Mouse (Mus musculus): ENCODE results near the gene Edem3. TPM values are rescaled to one million over a fixed set of nuclear protein-coding genes. Genes with fewer than 3 reads are reported as not detected.
"Not testable (repeated sequence)": the region's sequence is repeated elsewhere in the genome, so short reads cannot be mapped to it uniquely, and the experiment has no call there.

Edem3 gene
- total RNA-seq, 2 experiments from 2014 or later, result 17.8 to 21.3 TPM

DNA sequence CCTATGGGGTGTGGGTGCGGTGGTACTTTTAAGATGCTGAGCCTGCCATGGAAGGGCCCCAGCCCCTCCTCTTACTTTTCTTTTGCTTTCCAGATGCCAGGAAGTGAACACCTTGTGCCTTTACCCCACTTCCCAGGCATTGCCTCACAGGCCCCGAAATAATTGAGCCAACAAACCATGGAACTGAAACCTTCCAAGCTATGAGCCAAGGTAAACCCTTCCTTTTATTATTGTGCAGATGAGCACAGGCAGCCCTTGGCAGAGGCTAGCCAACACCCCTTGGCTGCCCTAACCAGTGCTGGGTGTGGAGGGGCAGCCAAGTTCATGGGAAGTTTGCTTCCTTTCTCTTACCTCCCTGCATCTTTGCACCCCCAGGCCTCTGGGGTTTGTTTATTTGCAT, 18.0 kb upstream of the Edem3 start:
- intact Hi-C loops (cut with DNase I), result no loop called here
- DNase-seq, result no peak

DNA sequence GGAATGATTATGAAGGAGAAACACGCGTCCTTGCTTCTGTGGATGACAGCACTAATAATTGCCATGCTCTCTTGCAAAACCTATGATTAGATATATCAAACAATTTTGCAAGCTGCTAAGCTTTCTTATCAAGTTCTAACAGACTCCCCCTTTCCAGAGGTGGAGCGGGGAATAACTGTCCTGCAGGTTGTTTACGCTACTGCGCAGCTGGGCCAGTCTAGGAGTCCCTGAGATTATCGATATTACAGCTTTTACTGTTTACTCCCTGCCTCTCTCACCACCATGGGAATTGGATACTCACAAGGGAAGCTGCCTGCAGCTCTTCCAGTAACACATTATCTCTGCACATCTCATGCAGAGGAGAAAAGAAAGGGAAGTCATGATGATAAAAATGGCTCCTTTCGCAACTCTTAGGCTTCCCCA, 14.0 kb upstream of the Edem3 start:
- DNase-seq, result no peak
- intact Hi-C loops (cut with DNase I), result no loop called here

DNA sequence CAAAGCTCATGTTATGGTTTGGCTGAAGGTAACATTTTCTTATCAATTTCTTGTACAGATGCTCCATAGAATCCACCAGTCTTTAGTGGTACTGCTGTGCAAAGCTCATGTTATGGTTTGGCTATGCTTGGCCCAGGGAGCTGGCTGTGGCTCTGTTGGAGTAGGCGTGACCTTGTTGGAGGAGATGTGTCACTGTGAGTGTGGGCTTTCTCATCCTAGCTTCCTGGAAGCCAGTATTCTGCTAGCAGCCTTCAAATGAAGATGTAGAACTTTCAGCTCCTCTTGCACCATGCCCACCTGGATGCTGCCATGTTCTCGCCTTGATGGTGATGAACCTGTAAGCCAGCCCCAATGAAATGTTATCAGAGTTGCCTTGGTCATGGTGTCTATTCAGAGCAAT, 5.3 kb upstream of the Edem3 start:
- intact Hi-C loops (cut with DNase I); DNase-seq: not testable (repeated sequence)

DNA sequence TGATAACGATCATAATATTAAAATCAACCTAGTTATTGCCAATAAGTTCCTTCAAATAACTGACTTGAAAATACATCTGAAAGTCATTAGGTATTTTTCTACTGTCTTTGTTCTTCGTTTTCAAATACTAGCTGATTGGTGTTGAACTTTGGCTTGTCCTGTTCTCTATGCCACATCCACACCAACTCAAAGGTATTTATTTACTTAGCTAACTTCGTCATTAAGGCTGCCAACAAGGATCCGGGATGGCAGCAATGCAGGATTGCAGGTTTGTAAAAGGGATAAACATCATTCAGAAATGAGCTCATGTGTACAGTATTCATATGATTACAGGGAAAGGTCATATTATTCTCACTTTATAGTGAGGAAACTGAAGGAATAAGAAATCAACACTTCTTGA, 2.2 kb upstream of the Edem3 start:
- intact Hi-C loops (cut with DNase I), result no loop called here
- DNase-seq, result no peak

DNA sequence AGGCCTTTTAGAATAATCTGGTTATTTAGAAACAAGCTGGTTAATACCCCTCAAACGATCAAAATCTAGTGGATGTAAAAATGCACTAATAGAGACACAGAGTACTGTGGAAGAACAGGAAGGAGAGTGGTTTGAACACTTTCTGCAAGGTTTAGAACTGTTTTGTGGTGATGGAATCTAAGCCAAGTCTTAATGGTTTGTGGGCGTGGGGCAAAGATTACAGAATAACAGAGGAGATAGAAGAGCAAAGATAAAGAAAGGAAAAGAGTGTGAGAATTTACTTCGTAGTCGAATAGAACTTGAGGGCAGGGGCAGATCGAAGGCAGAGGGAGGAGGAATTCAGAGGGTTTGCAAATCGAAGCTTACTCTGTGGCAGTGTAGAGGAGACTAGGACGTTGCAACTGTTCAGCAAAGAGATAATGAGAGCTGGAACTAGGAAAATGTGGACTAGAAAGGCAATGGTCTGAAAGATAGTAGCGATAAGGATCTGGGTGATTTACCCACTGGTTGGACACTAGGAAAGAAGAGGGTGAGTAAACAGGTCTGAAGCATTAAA, 1.7 kb upstream of the Edem3 start:
- intact Hi-C loops (cut with DNase I), result no loop called here
- no peak for DNase-seq

DNA sequence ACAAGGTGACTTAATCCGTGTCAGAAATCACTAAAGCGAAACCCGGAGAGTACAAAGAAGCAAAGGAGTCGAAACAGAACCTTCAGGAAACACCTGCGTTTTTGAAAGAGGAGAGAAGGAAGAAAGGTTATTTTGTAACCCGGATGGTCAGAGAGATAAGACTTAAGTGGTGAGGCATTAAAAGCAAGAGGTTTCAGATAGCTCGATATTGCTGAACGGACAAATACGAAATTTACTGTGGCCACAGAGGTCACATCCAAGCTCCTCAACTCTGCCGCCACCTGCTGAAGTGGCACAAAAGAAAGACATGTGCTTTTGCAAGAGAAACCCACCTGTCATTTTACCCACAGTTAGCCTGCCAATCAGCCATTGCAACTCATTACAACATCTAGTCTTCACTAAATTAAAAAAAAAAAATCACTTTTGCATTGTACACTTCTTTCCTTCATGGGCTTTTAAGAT, 1.1 kb upstream of the Edem3 start:
- no peak for DNase-seq
- intact Hi-C loops (cut with DNase I), result no loop called here

DNA sequence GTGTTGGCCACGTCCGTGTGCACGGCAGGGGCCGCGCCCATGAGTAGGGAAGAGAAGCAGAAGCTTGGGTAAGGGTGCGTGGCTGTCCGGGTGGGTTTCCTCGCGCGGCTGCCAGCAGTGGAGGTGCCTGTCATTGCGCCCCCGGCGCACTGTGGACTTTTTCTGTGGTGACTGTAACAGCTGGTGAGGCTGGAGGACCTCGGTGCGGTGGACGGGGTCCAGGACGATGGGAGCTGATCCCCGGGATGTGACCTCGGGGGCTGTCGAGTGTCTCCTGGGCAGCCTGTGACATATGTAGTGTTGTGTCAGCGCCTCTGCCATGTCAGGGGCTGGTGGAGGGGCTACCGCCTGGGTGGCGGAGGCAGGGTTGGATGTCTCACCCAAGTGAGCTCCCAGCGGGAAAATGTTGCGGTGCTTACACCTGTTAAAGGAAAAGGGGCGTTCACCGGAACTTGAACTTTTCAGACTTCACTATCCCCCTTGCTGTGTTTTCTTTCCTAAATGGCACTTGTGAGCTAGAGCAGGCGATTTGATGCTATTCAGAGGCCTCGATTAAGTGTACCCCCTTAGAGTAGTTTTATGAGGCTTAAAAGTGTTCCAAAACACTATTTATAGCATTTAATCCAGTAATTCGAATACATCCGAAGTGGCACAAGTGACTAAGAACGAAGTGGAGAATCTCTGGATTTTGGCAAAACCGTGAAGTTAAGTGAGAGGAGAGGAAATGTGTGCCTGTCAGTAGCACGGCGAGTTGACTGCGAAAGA, 671 bp downstream of the Edem3 start:
- intact Hi-C loops (cut with DNase I), result no loop called here
- DNase-seq, result no peak

DNA sequence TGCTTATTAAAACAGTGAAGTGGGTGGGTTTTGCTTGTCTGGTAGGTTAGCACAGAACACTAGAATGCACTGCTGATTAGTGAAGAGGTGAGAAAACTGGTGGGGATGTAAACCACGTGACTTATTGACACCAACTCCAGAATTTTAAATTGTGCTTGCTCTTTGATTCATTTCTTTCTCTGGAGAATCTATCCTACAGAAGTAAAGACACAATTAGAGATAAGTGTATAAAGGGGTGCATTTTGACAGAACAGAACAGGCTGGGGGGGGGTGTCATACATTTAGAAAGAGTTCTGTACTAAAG, 1.2 kb downstream of the Edem3 start:
- no peak for DNase-seq

DNA sequence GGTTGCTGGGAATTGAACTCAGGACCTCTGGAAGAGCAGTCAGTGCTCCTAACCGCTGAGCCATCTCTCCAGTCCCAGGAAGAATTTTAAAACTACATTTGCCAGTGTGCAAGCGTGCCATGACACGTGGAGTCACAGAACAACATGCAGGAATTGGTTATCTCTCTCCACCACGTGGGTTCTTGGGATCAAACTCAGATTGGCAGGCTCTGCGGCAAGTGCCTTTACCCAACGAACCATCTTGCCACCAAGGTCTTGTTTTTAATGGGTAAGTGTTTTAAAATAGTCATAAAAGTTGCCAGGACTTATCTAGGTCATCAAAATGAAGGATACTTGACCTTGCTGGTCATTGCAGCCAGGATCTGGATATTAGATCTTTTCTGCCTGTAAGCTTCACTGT, 3.1 kb downstream of the Edem3 start:
- no peak for DNase-seq
- intact Hi-C loops (cut with DNase I), result no loop called here

More for the DNA sequence above, 1.2 kb downstream of the Edem3 start:
- intact Hi-C loops (cut with DNase I), result no loop called here

DNA sequence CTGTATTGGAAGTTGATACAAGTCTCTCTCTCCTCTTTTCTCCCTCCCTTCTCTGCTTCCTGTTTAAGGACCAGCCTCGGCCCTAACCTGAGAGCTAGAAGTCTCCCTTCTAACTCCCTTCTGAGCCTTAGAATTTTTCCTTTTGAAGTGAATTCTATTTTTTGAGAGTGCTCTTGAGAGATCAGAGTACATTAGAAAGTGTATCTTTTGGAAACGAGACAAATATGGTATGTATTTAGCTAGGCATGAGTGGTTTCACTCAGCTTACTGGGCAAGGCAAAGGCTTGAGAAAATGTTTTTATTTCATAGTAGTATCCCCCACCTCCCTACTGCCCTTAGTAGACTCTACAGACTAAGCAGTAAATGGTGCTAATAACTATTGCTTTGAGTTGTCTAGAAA, 3.8 kb downstream of the Edem3 start:
- intact Hi-C loops (cut with DNase I), result no loop called here
- DNase-seq, result no peak

DNA sequence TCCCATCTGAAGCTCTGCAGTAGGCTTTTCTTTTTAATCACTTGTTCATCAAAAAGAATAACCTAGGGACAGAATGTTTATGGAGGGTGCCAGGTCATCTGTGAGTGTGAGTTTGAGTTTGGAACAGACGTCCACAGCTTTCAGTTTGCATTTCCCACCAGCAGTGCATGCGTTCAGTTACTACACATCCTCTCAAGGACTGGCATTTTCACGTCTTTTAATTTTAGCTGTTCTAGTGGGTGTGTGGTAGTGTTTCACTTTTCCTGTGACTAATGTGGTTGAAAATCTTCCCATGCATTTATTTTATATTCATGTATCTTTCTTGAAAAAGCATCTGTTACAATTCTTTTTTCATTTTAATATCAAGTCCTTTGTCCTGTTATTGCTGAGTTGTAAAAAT, 9.1 kb downstream of the Edem3 start:
- intact Hi-C loops (cut with DNase I), result no loop called here

DNA sequence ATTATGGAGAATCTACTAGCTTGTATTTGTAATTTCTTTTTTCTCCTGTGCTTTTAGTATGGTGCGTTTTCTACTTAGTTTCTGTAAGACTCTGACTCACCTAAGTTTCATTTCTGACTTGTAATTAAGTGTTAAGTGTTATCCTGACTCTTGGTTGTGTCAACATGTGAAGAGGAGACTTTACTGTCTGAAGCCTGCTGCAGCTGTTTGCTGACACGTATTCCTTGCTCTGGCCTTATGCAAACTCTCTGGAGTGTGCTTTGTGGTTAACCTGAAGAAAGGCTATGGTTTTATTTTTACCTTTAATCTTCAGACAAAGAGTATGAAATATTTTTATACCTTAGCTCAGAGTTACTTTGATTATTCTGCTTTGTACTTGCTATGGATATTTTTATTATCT, 11.0 kb downstream of the Edem3 start:
- intact Hi-C loops (cut with DNase I), result no loop called here
- DNase-seq, result no peak

More for the DNA sequence above, 9.1 kb downstream of the Edem3 start:
- DNase-seq, result no peak

DNA sequence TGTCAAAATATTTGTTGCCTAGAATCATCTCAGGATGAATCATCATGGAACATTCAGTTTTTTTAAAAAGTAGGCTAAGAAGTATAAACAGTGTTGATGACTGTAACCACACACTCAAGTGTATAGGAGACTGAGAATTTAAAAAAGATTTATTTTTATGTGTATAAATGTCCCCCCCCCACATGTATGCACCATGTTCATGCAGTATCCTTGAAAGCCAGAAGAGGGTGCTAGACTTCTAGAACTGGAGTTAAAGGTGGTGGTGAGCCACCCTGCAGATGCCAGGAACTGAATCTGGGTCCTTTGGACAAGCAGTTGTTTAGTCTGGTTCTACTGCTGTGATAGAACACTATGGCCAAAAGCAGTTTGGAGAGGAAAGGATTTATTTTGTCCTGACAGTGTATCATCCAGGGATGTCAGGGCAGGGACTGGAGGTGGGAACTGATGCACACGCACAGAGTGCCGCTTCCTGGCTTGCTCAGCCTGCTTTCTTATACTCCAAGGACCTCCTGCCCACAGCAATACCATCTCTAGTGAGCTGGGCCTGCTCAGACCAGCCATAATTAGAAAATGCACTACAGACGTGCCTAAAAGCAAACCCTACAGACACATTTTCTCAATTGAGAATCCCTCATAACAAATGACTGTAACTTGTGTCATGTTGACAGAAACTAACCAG, 11.9 kb downstream of the Edem3 start:
- intact Hi-C loops (cut with DNase I), result no loop called here
- no peak for DNase-seq

DNA sequence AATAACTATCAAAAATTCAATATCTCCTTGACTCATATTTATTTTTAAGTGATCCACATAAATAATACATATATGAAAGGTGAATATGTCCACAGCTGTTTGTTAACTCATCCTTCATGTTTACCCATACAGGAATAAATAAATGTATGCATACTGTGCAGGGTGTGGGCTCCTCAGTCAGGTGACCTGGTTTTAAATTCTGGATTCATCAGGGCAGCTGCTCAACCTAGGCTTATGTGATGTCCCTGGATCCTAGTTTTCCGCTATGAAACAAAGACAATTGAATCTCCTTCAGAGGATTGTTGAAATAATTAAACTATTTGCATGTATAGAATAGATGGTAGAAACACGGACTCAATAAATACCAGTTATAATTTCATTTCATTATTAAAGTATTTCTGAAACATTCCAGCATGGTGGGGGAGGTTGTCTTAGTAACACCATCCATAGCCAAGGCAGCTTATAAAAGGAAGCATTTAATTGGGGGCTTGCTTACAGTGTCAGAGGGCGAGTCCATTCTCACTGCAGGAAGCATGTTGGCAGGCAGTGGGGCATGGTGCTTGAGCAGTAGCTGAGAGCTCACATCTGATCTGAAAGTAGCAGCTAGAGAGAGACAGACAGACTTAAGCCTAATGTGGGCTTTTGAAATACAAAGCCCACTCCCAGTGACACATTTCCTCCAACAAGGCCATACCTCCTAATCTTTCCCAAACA, 14.2 kb downstream of the Edem3 start:
- intact Hi-C loops (cut with DNase I), result no loop called here
- DNase-seq, result no peak

DNA sequence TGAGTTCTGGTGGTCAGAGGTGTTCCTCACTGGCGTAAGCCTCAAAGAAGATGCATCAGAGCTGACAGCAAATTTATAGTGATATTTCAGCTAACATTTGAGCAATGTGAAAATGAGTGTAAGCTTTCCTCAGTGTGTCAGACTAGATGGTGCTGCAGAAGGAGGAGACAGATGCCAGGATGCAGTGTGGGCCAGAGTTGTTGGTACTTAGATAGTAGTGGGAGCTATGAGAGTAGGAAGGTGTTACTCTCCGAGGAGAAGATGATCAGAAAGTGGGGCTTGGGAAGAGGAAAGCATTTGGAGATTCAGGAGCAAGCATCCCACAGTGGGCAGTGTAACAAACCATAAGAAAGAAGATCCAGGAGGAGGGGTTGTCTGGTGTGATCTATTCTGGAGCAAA, 22.4 kb downstream of the Edem3 start:
- DNase-seq, result no peak
- intact Hi-C loops (cut with DNase I), result no loop called here

DNA sequence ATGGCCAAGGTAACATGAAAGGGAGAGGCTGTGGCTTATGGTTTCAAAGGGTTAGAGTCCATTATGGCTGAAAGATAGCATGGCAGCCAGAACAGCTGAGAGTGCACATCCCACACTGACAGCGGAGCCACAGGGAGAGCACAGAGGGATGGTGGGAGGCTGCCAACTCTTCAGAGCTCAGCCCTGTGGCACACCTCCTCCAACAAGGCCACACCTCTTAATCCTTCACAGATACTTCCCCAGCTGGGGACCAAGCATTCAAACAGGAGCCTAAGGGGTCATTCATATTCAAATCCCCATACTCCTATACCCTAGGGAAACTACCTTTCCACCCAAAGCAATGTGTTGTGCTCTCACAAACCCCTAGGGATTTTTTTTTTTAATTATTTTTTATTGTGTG, 23.4 kb downstream of the Edem3 start:
- intact Hi-C loops (cut with DNase I), result no loop called here

DNA sequence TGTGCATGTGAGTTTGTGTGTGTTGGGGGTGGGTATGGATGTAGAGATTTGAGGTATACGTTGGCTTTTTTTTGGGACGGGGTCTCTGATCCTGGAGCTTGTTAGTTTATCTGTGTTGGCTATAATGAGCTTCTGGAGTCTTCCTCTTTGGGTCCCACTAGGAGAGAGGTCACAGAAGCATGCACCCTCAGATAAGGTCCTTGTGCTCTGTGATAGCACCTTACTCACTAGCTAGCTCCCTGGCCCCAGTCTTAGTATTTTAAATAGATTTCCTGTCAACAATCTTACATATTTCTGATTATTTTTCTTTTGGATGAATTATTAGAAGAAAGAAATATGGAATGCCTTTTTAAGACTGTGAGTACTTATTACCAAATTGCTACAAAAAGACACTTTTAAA, 24.1 kb downstream of the Edem3 start:
- no peak for DNase-seq
- intact Hi-C loops (cut with DNase I), result no loop called here

More for the DNA sequence above, 23.4 kb downstream of the Edem3 start:
- no peak for DNase-seq

DNA sequence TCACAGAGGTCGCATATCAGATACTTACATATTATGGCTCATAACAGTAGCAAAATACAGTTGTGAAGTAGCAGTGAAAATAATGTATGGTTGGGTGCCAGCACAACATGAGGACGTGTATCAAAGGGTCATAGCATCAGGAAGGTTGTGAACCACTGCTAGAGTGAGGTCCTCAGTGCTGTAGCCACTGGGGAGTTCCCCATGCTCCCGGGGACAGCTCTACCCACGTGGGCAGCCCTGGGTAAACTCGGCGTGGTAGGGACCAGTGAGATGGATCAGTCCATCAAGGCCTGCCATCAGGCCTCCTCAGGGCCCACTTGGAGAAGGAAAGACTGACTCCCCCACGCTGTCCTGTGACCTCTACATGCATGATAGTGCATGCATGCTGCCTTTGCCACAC, 26.3 kb downstream of the Edem3 start:
- DNase-seq, result no peak
- intact Hi-C loops (cut with DNase I), result no loop called here

DNA sequence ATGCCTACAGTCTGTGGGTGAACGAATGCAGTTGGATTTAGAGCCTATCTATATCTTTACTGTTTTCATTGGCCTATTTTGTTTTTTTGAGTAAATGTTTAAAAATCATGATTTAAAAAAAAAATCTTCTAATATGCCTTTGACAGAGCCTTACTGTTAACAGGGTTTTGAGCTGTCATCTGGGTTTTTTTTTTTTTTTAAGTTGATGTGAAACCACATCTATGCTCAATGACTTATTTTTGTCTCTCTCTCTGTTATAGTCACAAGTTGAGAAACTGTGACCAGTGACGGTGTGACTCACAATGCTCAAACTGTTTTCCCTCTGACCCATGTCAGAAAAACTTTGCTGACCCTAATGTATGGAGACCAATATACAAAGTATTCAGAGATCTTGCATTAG, 28.2 kb downstream of the Edem3 start:
- intact Hi-C loops (cut with DNase I), result no loop called here
- DNase-seq, result no peak

DNA sequence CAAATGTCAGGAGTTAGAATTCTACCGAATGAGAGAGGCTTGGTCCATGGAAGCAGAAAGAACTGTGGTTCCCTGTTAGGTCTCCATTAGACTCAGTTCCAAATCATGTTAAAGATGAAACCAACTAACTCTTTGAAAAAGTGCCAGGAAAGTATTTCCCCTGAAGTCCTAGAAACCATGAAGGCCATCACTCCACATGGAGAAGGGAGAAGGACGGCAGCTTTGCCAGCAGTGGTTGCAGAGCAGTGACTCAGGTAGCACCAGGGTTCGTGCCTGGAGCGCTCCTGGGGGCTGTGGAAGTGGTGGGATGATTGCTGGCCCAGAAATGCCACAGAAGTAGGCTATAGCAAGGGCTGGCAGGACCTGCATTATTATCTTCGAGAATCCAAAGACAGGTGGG, 31.2 kb downstream of the Edem3 start:
- no peak for DNase-seq
- intact Hi-C loops (cut with DNase I), result no loop called here

DNA sequence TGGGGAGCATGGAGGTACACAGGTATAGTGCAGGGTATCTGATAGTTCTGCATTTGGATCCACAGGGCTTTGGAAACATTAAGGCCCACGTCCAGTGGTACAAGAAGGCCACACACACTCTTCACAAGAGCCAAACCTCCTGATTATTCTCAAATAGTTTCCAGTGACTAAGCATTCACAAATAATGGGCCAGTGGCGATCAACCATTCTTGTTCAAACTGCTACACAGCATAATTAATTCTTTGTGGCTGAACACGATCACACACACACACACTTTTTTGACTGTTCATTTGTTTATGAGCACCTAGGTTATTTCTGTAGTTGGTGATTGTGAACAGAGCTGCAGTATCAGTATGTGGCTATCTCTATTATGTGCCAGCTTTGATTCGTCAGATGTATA, 34.0 kb downstream of the Edem3 start:
- intact Hi-C loops (cut with DNase I), result no loop called here
- DNase-seq, result no peak

All from gastrocnemius, postnatal 36 days (tissue).